Mouse (Mus musculus) heart, embryonic 15.5 days (tissue): Measurements from ENCODE around the gene Cdk8. TPM values are rescaled to one million over a fixed set of nuclear protein-coding genes. Genes with fewer than 3 reads are reported as not detected.

Experiments used
- ATAC-seq: fragments of 200-750 bp; cut with Nextera tagmentation; replicated peaks from 2 replicates; pipeline ENCODE4 v1.8.0; 2017; ENCODE audit warnings: low read depth, moderate TSS enrichment; ENCODE audit not compliant: insufficient number of reproducible peaks, insufficient read depth, low FRiP score
- H3K27ac ChIP-seq: fragments of 300-500 bp; sonication (generic); 2 replicates; pipeline ENCODE4 v1.5.1; 2015; ENCODE audit warnings: mild to moderate bottlenecking, inconsistent platforms
- H3K27me3 ChIP-seq: fragments of 300-500 bp; sonication (generic); 2 replicates; pipeline ENCODE4 v1.6.1; 2015; ENCODE audit warnings: inconsistent platforms
- H3K36me3 ChIP-seq: fragments of 300-500 bp; sonication (generic); 2 replicates; pipeline ENCODE4 v1.6.1; 2015; ENCODE audit warnings: mild to moderate bottlenecking, inconsistent platforms
- H3K4me1 ChIP-seq: fragments of 300-500 bp; sonication (generic); replicated peaks from 2 replicates; pipeline ENCODE4 v1.6.1; 2015; ENCODE audit warnings: inconsistent platforms
- H3K4me2 ChIP-seq: fragments of 300-500 bp; sonication (generic); 2 replicates; pipeline ENCODE4 v1.6.1; 2015; ENCODE audit warnings: inconsistent platforms, mild to moderate bottlenecking, moderate library complexity
- H3K4me3 ChIP-seq: fragments of 300-500 bp; sonication (generic); 2 replicates; pipeline ENCODE4 v1.5.1; 2015; ENCODE audit warnings: mild to moderate bottlenecking, inconsistent platforms
- H3K9ac ChIP-seq: fragments of 300-500 bp; sonication (generic); 2 replicates; pipeline ENCODE4 v1.6.1; 2015; ENCODE audit warnings: mild to moderate bottlenecking, inconsistent platforms
- H3K9me3 ChIP-seq: fragments of 300-500 bp; sonication (generic); replicated peaks from 2 replicates; pipeline ENCODE4 v1.6.1; 2016; ENCODE audit warnings: inconsistent platforms
- WGBS: fragments of 180-500 bp; shearing (Covaris S2); methylation state at CpG from one replicate; pipeline ENCODE4 v1.1.7; 2015; ENCODE audit warnings: mixed read lengths; 5-methylcytosine and 5-hydroxymethylcytosine counted together
- polyA plus RNA-seq: library from polyadenylated mRNA; unstranded; fragments of >200 nt; fragmentation: Nextera tagmentation; extraction: Ambion mirVana; gene quantifications from 2 replicates; pipeline ENCODE4 v1.2.1, GENCODE M21; 2015

Gene Cdk8
- polyA plus RNA-seq, 1 experiment from 2014 or later, result 9.1 TPM

- 35% methylated on average over 13 of the region's 13 CpGs for WGBS
- no peak overlapping the region for H3K9ac ChIP-seq
- H3K4me1 ChIP-seq, result no peaks in the 10 kb centered on the region
- no peak overlapping the region for H3K4me2 ChIP-seq
- no peaks in the 10 kb centered on the region for H3K9me3 ChIP-seq
- no peaks in the 10 kb centered on the region for H3K36me3 ChIP-seq
- no peak overlapping the region for H3K4me3 ChIP-seq
- H3K27me3 ChIP-seq, result no peaks in the 10 kb centered on the region
- no peak overlapping the region for H3K27ac ChIP-seq
- no peak for ATAC-seq
These were observed 99.2 kb downstream of the Cdk8 start for GRCm38 (mm10) chr5:146330031-146330764.

- WGBS, result 35% methylated on average over 3 of the region's 3 CpGs
- no peak for ATAC-seq
- H3K4me2 ChIP-seq, result no peak overlapping the region
- H3K27ac ChIP-seq, result no peak overlapping the region
- H3K9ac ChIP-seq, result no peak overlapping the region
- no peaks in the 10 kb centered on the region for H3K4me1 ChIP-seq
- no peaks in the 10 kb centered on the region for H3K27me3 ChIP-seq
- H3K9me3 ChIP-seq, result no peaks in the 10 kb centered on the region
- no peaks in the 10 kb centered on the region for H3K36me3 ChIP-seq
- H3K4me3 ChIP-seq, result no peak overlapping the region
These were observed 99.7 kb downstream of the Cdk8 start for GRCm38 (mm10) chr5:146330765-146331115.

GRCm38 (mm10) chr5:146331131-146331530 is 100.1 kb downstream of the Cdk8 start:
- WGBS, result 72% methylated on average over 11 of the region's 11 CpGs
- no peak for ATAC-seq
- no peak overlapping the region for H3K4me3 ChIP-seq
- H3K4me1 ChIP-seq, result no peaks in the 10 kb centered on the region
- no peaks in the 10 kb centered on the region for H3K27me3 ChIP-seq
- no peaks in the 10 kb centered on the region for H3K9me3 ChIP-seq
- no peak overlapping the region for H3K27ac ChIP-seq
- no peak overlapping the region for H3K9ac ChIP-seq
- no peaks in the 10 kb centered on the region for H3K36me3 ChIP-seq
- H3K4me2 ChIP-seq, result no peak overlapping the region

- no peak for ATAC-seq
- Histone ChIP-seq H3K36me3 (no peaks in the 10 kb centered on the region), H3K9me3 (no peaks in the 10 kb centered on the region), H3K27ac (no peak overlapping the region), H3K4me3 (no peak overlapping the region), H3K27me3 (no peaks in the 10 kb centered on the region), H3K4me2 (no peak overlapping the region), H3K9ac (no peak overlapping the region), H3K4me1 (no peaks in the 10 kb centered on the region)
- 59% methylated on average over 7 of the region's 7 CpGs for WGBS
These were observed 101.5 kb downstream of the Cdk8 start for GRCm38 (mm10) chr5:146332541-146332940.

- Histone ChIP-seq H3K27ac (no peak overlapping the region), H3K4me1 (no peaks in the 10 kb centered on the region), H3K27me3 (no peaks in the 10 kb centered on the region), H3K4me2 (no peak overlapping the region), H3K9me3 (no peaks in the 10 kb centered on the region), H3K4me3 (no peak overlapping the region), H3K9ac (no peak overlapping the region), H3K36me3 (no peaks in the 10 kb centered on the region)
- 67% methylated on average over 1 of the region's 1 CpGs for WGBS
- no peak for ATAC-seq
These were observed 103.4 kb downstream of the Cdk8 start for GRCm38 (mm10) chr5:146334410-146334809.

GRCm38 (mm10) chr5:146338064-146338463 is 107.0 kb downstream of the Cdk8 start:
- Histone ChIP-seq H3K36me3 (no peaks in the 10 kb centered on the region), H3K4me3 (no peak overlapping the region), H3K4me1 (no peaks in the 10 kb centered on the region), H3K9me3 (no peaks in the 10 kb centered on the region), H3K9ac (no peak overlapping the region), H3K27ac (no peak overlapping the region), H3K4me2 (no peak overlapping the region), H3K27me3 (no peaks in the 10 kb centered on the region)
- no peak for ATAC-seq
- WGBS, result 67% methylated on average over 9 of the region's 9 CpGs

GRCm38 (mm10) chr5:146340037-146340436 is 109.0 kb downstream of the Cdk8 start:
- no peak overlapping the region for H3K4me3 ChIP-seq
- no peak overlapping the region for H3K4me2 ChIP-seq
- 77% methylated on average over 4 of the region's 4 CpGs for WGBS
- no peaks in the 10 kb centered on the region for H3K9me3 ChIP-seq
- H3K27ac ChIP-seq, result no peak overlapping the region
- H3K36me3 ChIP-seq, result no peaks in the 10 kb centered on the region
- no peaks in the 10 kb centered on the region for H3K4me1 ChIP-seq
- H3K9ac ChIP-seq, result no peak overlapping the region
- no peak for ATAC-seq
- no peaks in the 10 kb centered on the region for H3K27me3 ChIP-seq

- H3K36me3 ChIP-seq, result no peaks in the 10 kb centered on the region
- H3K9ac ChIP-seq, result no peak overlapping the region
- H3K27ac ChIP-seq, result no peak overlapping the region
- H3K4me1 ChIP-seq, result no peaks in the 10 kb centered on the region
- H3K4me2 ChIP-seq, result no peak overlapping the region
- ATAC-seq, result no peak
- 85% methylated on average over 12 of the region's 12 CpGs for WGBS
- H3K4me3 ChIP-seq, result no peak overlapping the region
- no peaks in the 10 kb centered on the region for H3K9me3 ChIP-seq
- H3K27me3 ChIP-seq, result no peaks in the 10 kb centered on the region
These were observed 114.1 kb downstream of the Cdk8 start for GRCm38 (mm10) chr5:146344911-146345686.

- H3K27me3 ChIP-seq, result no peaks in the 10 kb centered on the region
- H3K9ac ChIP-seq, result no peak overlapping the region
- no peak overlapping the region for H3K27ac ChIP-seq
- ATAC-seq, result no peak
- H3K4me2 ChIP-seq, result no peak overlapping the region
- no peaks in the 10 kb centered on the region for H3K4me1 ChIP-seq
- H3K9me3 ChIP-seq, result no peaks in the 10 kb centered on the region
- 72% methylated on average over 6 of the region's 6 CpGs for WGBS
- H3K36me3 ChIP-seq, result no peaks in the 10 kb centered on the region
- H3K4me3 ChIP-seq, result no peak overlapping the region
These were observed 116.1 kb downstream of the Cdk8 start for GRCm38 (mm10) chr5:146347081-146347480.

GRCm38 (mm10) chr5:146349183-146349582 is 118.2 kb downstream of the Cdk8 start:
- Histone ChIP-seq H3K4me1 (no peaks in the 10 kb centered on the region), H3K27ac (no peak overlapping the region), H3K9ac (no peak overlapping the region), H3K9me3 (no peaks in the 10 kb centered on the region), H3K36me3 (no peaks in the 10 kb centered on the region), H3K4me2 (no peak overlapping the region), H3K4me3 (no peak overlapping the region), H3K27me3 (no peaks in the 10 kb centered on the region)
- ATAC-seq, result no peak
- 70% methylated on average over 3 of the region's 3 CpGs for WGBS

- no peaks in the 10 kb centered on the region for H3K9me3 ChIP-seq
- no peaks in the 10 kb centered on the region for H3K36me3 ChIP-seq
- H3K27me3 ChIP-seq, result no peaks in the 10 kb centered on the region
- H3K4me3 ChIP-seq, result no peak overlapping the region
- no peak overlapping the region for H3K27ac ChIP-seq
- no peaks in the 10 kb centered on the region for H3K4me1 ChIP-seq
- no peak overlapping the region for H3K4me2 ChIP-seq
- H3K9ac ChIP-seq, result no peak overlapping the region
- ATAC-seq, result no peak
- WGBS, result 75% methylated on average over 11 of the region's 11 CpGs
These were observed 119.8 kb downstream of the Cdk8 start for GRCm38 (mm10) chr5:146350784-146351183.

- no peak overlapping the region for H3K9ac ChIP-seq
- H3K36me3 ChIP-seq, result no peaks in the 10 kb centered on the region
- ATAC-seq, result no peak
- no peaks in the 10 kb centered on the region for H3K4me1 ChIP-seq
- H3K4me3 ChIP-seq, result no peak overlapping the region
- 76% methylated on average over 7 of the region's 7 CpGs for WGBS
- H3K27ac ChIP-seq, result no peak overlapping the region
- no peaks in the 10 kb centered on the region for H3K9me3 ChIP-seq
- no peak overlapping the region for H3K4me2 ChIP-seq
- H3K27me3 ChIP-seq, result no peaks in the 10 kb centered on the region
These were observed 121.0 kb downstream of the Cdk8 start for GRCm38 (mm10) chr5:146352006-146352405.
